ENCODE assay signal across 8 mouse cellular contexts in genomic region chr11:117077902-117078301, GRCm38 (mm10). TPM values are rescaled to one million over a fixed set of nuclear protein-coding genes. Genes with fewer than 3 reads are reported as not detected.
DNase-seq lines count a peak whose midpoint lies in the region; ATAC-seq and TF ChIP-seq lines count a peak whose summit lies in the region.

No protein-coding gene starts in this region.

- no peak for ATAC-seq in embryonic facial prominence, embryonic 14.5 days (ENCODE audit: low read depth)
- ATAC-seq in limb, embryonic 12.5 days (ENCODE audit: insufficient number of reproducible peaks, insufficient read depth, low FRiP score, low TSS enrichment, low read depth): no peak
- no peak for ATAC-seq in neural tube, embryonic 14.5 days (ENCODE audit: low read depth)

- H3K36me3 ChIP-seq in embryonic facial prominence, embryonic 14.5 days (ENCODE audit: control insufficient read depth, insufficient read depth, low read length): peaks cover 36% of the 10 kb centered on the region
- peaks cover 37% of the 10 kb centered on the region for H3K36me3 ChIP-seq in limb, embryonic 12.5 days
- peaks cover 23% of the 10 kb centered on the region for H3K36me3 ChIP-seq in neural tube, embryonic 14.5 days (ENCODE audit: control insufficient read depth, insufficient read depth, low read length)

- H3K27me3 ChIP-seq in embryonic facial prominence, embryonic 14.5 days (replicated peaks; ENCODE audit: control insufficient read depth, insufficient read depth, low read length): no peaks in the 10 kb centered on the region
- H3K27me3 ChIP-seq in limb, embryonic 12.5 days: no peaks in the 10 kb centered on the region
- no peaks in the 10 kb centered on the region for H3K27me3 ChIP-seq in neural tube, embryonic 14.5 days (ENCODE audit: control insufficient read depth, insufficient read depth, low read length)

- H3K9me3 ChIP-seq in embryonic facial prominence, embryonic 14.5 days (ENCODE audit: control insufficient read depth, low read length): no peaks in the 10 kb centered on the region
- no peaks in the 10 kb centered on the region for H3K9me3 ChIP-seq in limb, embryonic 12.5 days
- H3K9me3 ChIP-seq in neural tube, embryonic 14.5 days (ENCODE audit: control insufficient read depth, low read length): no peaks in the 10 kb centered on the region

- WGBS in embryonic facial prominence, embryonic 14.5 days: 85% methylated on average over 8 of the region's 8 CpGs
- 83% methylated on average over 8 of the region's 8 CpGs for WGBS in limb, embryonic 12.5 days
- WGBS in neural tube, embryonic 14.5 days: 90% methylated on average over 8 of the region's 8 CpGs

- TF ChIP-seq CTCF in layer of hippocampus, adult 2 months (conservative IDR thresholded peaks at IDR 0.05): no peak

- H3K4me3 ChIP-seq in layer of hippocampus, adult 2 months: no peak overlapping the region; the same call in 1 of the 2 replicates
- peak overlapping the region; percentile 72 for H3K4me3 ChIP-seq in embryonic facial prominence, embryonic 14.5 days (ENCODE audit: low read depth, low read length)
- H3K4me3 ChIP-seq in limb, embryonic 12.5 days (replicated peaks): peak overlapping the region; percentile 87
- H3K4me3 ChIP-seq in neural tube, embryonic 14.5 days (ENCODE audit: low read depth, low read length): no peak overlapping the region

- DNase-seq in layer of hippocampus, adult 2 months (ENCODE audit: low spot score in 2 of 2): no peak
- no peak for DNase-seq in layer of hippocampus, postnatal 10 days (ENCODE audit: low spot score in 2 of 2)
- no peak for DNase-seq in embryonic facial prominence, embryonic 14.5 days (ENCODE audit: low spot score)
- no peak for DNase-seq in urinary bladder, postnatal 25 days (ENCODE audit: low spot score)
- DNase-seq in layer of hippocampus, adult 8-10 months (ENCODE audit: low spot score in 2 of 2): no peak
- no peak for DNase-seq in adrenal gland, adult 2 months

- H3K9ac ChIP-seq in embryonic facial prominence, embryonic 14.5 days (ENCODE audit: low read depth, low read length): peak overlapping the region; percentile 86
- peak overlapping the region; percentile 92; the same call in 1 of the 2 replicates for H3K9ac ChIP-seq in limb, embryonic 12.5 days (replicated peaks)
- H3K9ac ChIP-seq in neural tube, embryonic 14.5 days (replicated peaks; ENCODE audit: low read depth, low read length): no peak overlapping the region; the same call in 1 of the 2 replicates

- H3K27ac ChIP-seq in layer of hippocampus, adult 2 months: peak overlapping the region; percentile 98; the same call in 1 of the 2 replicates
- H3K27ac ChIP-seq in embryonic facial prominence, embryonic 14.5 days (replicated peaks; ENCODE audit: low read depth, low read length): no peak overlapping the region
- no peak overlapping the region for H3K27ac ChIP-seq in limb, embryonic 12.5 days
- no peak overlapping the region for H3K27ac ChIP-seq in neural tube, embryonic 14.5 days (ENCODE audit: low read depth, low read length)

- peak overlapping the region; percentile 94 for H3K4me2 ChIP-seq in embryonic facial prominence, embryonic 14.5 days (ENCODE audit: low read depth, low read length)
- peak overlapping the region; percentile 95 for H3K4me2 ChIP-seq in limb, embryonic 12.5 days
- peak overlapping the region; percentile 95; the same call in 1 of the 2 replicates for H3K4me2 ChIP-seq in neural tube, embryonic 14.5 days (ENCODE audit: low read depth, low read length)

- peaks cover 23% of the 10 kb centered on the region for H3K4me1 ChIP-seq in embryonic facial prominence, embryonic 14.5 days (ENCODE audit: control insufficient read depth, insufficient read depth, low read length)
- peaks cover 36% of the 10 kb centered on the region for H3K4me1 ChIP-seq in limb, embryonic 12.5 days (replicated peaks)
- H3K4me1 ChIP-seq in neural tube, embryonic 14.5 days (ENCODE audit: control insufficient read depth, insufficient read depth, low read length): peaks cover 24% of the 10 kb centered on the region

RNA-seq across cellular contexts. Expression of gene Sec14l1, which starts 37.1 kb away (rescaled TPM):
- total RNA-seq in layer of hippocampus, adult 2 months (2021): 100 to 1,000 TPM; 226 to 239 TPM
- total RNA-seq in layer of hippocampus, postnatal 10 days (2021): 100 to 1,000 TPM; 151 to 152 TPM
- polyA plus RNA-seq in embryonic facial prominence, embryonic 14.5 days (2014; fragmentation: Nextera tagmentation; extraction: Ambion mirVana): 43.8 and 45.4 TPM in 2 replicates
- 52.6 and 57.5 TPM in 2 replicates for polyA plus RNA-seq in limb, embryonic 12.5 days (2016; fragmentation: Nextera tagmentation; extraction: Ambion mirVana)
- 41.6 and 44.2 TPM in 2 replicates for polyA plus RNA-seq in neural tube, embryonic 14.5 days (2014; fragmentation: Nextera tagmentation; extraction: Ambion mirVana)
- 100 to 1,000 TPM; 221 to 238 (median 233) TPM for total RNA-seq in layer of hippocampus, adult 8-10 months (2022)
- total RNA-seq in adrenal gland, adult 2 months (2021): 100 to 1,000 TPM; 117 to 175 TPM
- polyA plus RNA-seq in adrenal gland, adult 2 months (2012; rRNA removed): 140 and 161 TPM in 2 replicates

Comparison
In these comparisons a context has a peak if more than half of its experiments do, and no peak if none do; other contexts are left out.
1. H3K4me3 ChIP-seq: peak in embryonic facial prominence, embryonic 14.5 days (single experiment) and limb, embryonic 12.5 days (single experiment); none in layer of hippocampus, adult 2 months (single experiment) and neural tube, embryonic 14.5 days (single experiment).
2. Peak in every context shown above with its lines, with median percentiles within 50 percentile points of each other: H3K4me2 ChIP-seq.